Mouse (Mus musculus) stomach, postnatal 0 days (tissue): ENCODE measurements around the gene Praf2.

ENCODE experiments used
- CTCF ChIP-seq: IDR thresholded peaks from 2 replicates; pipeline ENCODE4 v1.5.1; 2016; ENCODE audit warnings: antibody characterized with exemption, low read depth, mild to moderate bottlenecking, moderate library complexity
- EP300 ChIP-seq: optimal IDR thresholded peaks from 2 replicates; pipeline ENCODE3; 2016; ENCODE audit warnings: antibody characterized with exemption

DNA sequence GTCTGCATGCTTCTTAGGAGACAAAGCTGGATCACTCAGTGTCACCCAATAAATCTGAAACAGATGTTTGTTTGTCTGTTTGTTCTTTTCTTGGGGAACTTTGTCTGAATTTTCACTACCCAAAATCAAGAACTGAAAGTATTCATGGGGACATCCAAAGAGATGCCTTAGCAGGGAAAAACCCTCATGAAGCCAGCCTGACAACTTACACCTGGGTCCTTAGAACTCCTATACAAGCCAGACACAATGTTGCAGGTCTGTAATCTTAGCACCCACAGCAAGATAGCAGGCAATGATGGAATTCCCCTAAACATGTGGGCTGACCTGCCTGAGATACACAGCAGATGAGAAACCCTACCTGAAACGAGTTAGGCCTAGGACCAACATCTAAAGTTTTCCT is 16.7 kb downstream of the Praf2 start:
- no peak for TF ChIP-seq EP300
- TF ChIP-seq CTCF: no peak
